Mouse (Mus musculus): Measurements from ENCODE around the gene Dip2a.

GRCm38 (mm10) chr10:76260358-76261059 is 84.6 kb downstream of the Dip2a start:
- peak; percentile 68 for TF ChIP-seq CTCF (IDR thresholded peaks at IDR 0.05; ENCODE audit: low read depth)
- TF ChIP-seq EP300 (optimal IDR thresholded peaks at IDR 0.05), result no peak
